Mouse (Mus musculus) hindbrain, embryonic 10.5 days (tissue): Measurements from ENCODE around the gene Lpp. TPM values are rescaled to one million over a fixed set of nuclear protein-coding genes. Genes with fewer than 3 reads are reported as not detected.

Source experiments
- DNase-seq: peaks from one replicate; pipeline ENCODE4 v3.0.0-alpha.2; 2017; ENCODE audit warnings: low spot score
- H3K27ac ChIP-seq: fragments of 300-500 bp; sonication (generic); 2 replicates; pipeline ENCODE4 v1.5.1; 2016; ENCODE audit warnings: mild to moderate bottlenecking, moderate library complexity
- H3K27me3 ChIP-seq: fragments of 300-500 bp; sonication (generic); 2 replicates; pipeline ENCODE4 v1.6.1; 2016; ENCODE audit warnings: mild to moderate bottlenecking; ENCODE audit not compliant: poor library complexity, insufficient read depth, severe bottlenecking
- H3K36me3 ChIP-seq: fragments of 300-500 bp; sonication (generic); 2 replicates; pipeline ENCODE4 v1.6.1; 2016; ENCODE audit warnings: mild to moderate bottlenecking, moderate library complexity
- H3K4me1 ChIP-seq: fragments of 300-500 bp; sonication (generic); replicated peaks from 2 replicates; pipeline ENCODE4 v1.6.1; 2016; ENCODE audit warnings: mild to moderate bottlenecking
- H3K4me3 ChIP-seq: fragments of 300-500 bp; sonication (generic); 2 replicates; pipeline ENCODE4 v1.5.1; 2016; ENCODE audit warnings: mild to moderate bottlenecking, moderate library complexity
- H3K9me3 ChIP-seq: fragments of 300-500 bp; sonication (generic); 2 replicates; pipeline ENCODE4 v1.6.1; 2016; ENCODE audit warnings: mild to moderate bottlenecking, moderate library complexity
- WGBS: fragments of 180-500 bp; shearing (Covaris S2); methylation state at CpG from one replicate; pipeline ENCODE4 v1.1.7; 2016; 5-methylcytosine and 5-hydroxymethylcytosine counted together
- polyA plus RNA-seq: library from polyadenylated mRNA; unstranded; fragments of >200 nt; fragmentation: Nextera tagmentation; extraction: Ambion mirVana; gene quantifications from 2 replicates; pipeline ENCODE4 v1.2.1, GENCODE M21; 2016

The Lpp gene
- polyA plus RNA-seq, 1 experiment from 2014 or later: 26.6 TPM

DNA sequence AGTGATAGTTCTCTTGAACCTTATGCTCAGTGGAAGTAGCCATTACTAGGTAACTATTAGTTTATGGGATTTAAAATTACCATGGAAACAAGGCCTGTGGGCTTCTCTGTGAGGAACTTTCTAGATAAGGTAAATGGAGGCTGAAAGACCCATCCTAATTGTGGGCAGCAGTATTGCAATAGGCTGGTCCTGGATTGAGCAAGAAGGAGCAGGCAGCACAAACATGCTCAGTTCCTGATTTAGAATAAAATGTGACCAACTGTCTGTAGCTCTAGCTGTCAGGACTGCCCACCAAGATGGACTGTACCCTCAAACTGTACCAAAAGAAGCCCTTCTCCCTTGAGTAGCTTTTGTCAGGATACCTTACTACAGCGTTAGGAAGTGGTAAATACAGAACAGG, 392.3 kb downstream of the Lpp start:
- Histone ChIP-seq H3K36me3 (no peaks in the 10 kb centered on the region), H3K4me1 (no peaks in the 10 kb centered on the region), H3K4me3 (no peak overlapping the region), H3K27ac (no peak overlapping the region), H3K9me3 (no peaks in the 10 kb centered on the region), H3K27me3 (no peaks in the 10 kb centered on the region)
- WGBS: 85% methylated on average over 1 of the region's 1 CpGs
- no peak for DNase-seq

DNA sequence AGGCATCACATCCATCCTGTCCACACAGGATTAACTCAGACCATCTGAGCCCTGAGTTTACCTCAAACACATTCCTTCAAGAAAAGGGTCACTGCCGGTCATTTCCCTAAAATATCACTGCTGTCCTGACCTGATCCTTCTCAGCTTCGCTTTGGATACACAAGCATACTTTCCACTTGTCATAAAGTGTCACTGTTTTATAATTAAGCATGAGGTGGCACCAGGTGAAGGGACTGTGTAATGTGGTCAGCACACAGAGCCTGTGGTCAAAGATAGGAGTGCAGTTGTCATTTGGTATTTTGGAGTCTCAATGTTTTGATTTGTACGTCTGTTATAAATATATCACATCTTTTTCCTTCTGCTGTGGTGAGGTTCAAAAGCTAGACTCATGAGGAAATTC, 395.7 kb downstream of the Lpp start:
- Histone ChIP-seq H3K36me3 (no peaks in the 10 kb centered on the region), H3K27ac (no peak overlapping the region), H3K4me3 (no peak overlapping the region), H3K4me1 (no peaks in the 10 kb centered on the region), H3K9me3 (no peaks in the 10 kb centered on the region), H3K27me3 (no peaks in the 10 kb centered on the region)
- 86% methylated on average over 3 of the region's 3 CpGs for WGBS
- DNase-seq: no peak

DNA sequence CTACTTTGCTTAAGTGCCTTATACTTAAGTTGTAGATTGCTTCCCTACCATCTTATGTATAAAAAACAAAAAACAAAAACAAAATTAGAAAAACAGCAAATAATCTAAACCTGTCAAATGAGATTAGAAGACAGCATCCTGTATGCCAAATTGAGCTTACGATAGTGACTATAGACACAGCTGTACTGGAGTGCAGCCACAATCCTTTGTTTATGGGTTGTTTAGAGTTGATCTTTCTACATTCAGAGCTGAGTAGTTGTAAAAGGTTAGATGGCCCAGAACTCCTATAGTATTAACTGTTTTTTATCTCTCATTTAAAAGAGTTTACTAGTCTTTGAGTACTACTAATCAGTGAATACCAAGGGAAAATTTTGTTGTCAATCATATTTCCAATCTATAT, 398.1 kb downstream of the Lpp start:
- Histone ChIP-seq H3K36me3 (no peaks in the 10 kb centered on the region), H3K9me3 (no peaks in the 10 kb centered on the region), H3K4me1 (no peaks in the 10 kb centered on the region), H3K4me3 (no peak overlapping the region), H3K27ac (no peak overlapping the region), H3K27me3 (no peaks in the 10 kb centered on the region)
- WGBS: 95% methylated on average over 1 of the region's 1 CpGs
- DNase-seq: no peak

DNA sequence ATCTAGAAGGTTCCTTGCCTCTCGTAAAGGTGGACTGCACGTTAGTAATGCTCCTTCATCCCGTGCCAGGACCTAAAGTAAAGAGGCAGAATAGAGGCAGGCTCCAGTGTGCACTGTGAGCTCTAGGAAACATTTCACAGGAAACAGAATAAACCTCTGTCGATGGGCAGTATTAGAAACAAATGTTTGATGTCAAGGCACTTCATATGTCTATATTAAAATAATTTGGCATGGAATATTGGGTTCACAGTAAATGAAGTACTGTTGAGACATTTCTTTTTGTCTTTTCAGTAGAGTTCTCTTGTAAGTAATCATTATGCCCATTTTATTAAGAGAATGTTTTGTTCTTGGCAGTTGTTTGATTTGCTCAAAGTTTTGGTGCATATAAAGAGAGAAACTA, 398.7 kb downstream of the Lpp start:
- no peaks in the 10 kb centered on the region for H3K36me3 ChIP-seq
- no peak overlapping the region for H3K27ac ChIP-seq
- 94% methylated on average over 4 of the region's 4 CpGs for WGBS
- no peak overlapping the region for H3K4me3 ChIP-seq
- no peaks in the 10 kb centered on the region for H3K9me3 ChIP-seq
- H3K4me1 ChIP-seq: no peaks in the 10 kb centered on the region
- DNase-seq: no peak
- no peaks in the 10 kb centered on the region for H3K27me3 ChIP-seq

DNA sequence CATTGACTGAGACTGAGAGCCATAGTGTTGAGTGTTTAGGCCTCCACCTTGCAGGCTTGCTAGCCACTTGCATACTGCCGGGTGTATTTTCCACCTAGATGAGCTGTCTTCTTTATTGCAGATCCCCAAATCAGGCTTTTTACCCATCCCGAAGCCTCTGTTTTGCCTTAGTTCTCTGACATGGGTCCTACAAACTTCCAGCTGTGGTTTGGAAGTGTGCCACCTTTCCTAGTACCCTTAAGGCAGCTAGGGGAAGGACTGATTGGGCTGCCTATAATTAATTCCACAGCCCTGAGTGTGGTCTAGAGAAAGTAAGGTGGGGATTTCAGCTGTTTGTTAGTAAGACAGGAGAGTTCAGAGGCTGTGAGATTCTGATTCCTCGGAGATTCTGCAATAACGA, 399.5 kb downstream of the Lpp start:
- WGBS: 89% methylated on average over 4 of the region's 4 CpGs
- Histone ChIP-seq H3K4me3 (no peak overlapping the region), H3K4me1 (no peaks in the 10 kb centered on the region), H3K9me3 (no peaks in the 10 kb centered on the region), H3K27me3 (no peaks in the 10 kb centered on the region), H3K36me3 (no peaks in the 10 kb centered on the region), H3K27ac (no peak overlapping the region)
- no peak for DNase-seq

DNA sequence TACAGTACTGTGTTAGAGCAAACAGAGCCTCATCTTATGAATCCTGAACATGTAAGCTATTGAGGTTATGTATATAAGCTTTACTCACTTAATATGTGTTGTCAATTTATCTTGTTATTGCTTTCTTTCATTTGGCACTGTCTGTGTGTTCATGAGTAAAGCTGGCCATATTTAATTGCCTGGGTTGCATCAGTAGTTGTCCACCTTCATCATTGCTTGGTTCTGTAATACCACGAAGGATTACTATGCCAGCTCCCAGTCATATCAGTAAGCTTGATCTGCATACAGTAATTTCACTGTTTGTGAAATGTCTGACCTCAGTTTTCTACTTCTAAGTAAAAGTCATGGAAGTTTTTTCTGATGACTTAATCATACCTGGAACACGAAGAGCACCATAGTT, 401.4 kb downstream of the Lpp start:
- H3K4me3 ChIP-seq: no peak overlapping the region
- no peaks in the 10 kb centered on the region for H3K27me3 ChIP-seq
- no peak for DNase-seq
- no peaks in the 10 kb centered on the region for H3K9me3 ChIP-seq
- 88% methylated on average over 2 of the region's 2 CpGs for WGBS
- H3K4me1 ChIP-seq: no peaks in the 10 kb centered on the region
- H3K27ac ChIP-seq: no peak overlapping the region
- no peaks in the 10 kb centered on the region for H3K36me3 ChIP-seq

DNA sequence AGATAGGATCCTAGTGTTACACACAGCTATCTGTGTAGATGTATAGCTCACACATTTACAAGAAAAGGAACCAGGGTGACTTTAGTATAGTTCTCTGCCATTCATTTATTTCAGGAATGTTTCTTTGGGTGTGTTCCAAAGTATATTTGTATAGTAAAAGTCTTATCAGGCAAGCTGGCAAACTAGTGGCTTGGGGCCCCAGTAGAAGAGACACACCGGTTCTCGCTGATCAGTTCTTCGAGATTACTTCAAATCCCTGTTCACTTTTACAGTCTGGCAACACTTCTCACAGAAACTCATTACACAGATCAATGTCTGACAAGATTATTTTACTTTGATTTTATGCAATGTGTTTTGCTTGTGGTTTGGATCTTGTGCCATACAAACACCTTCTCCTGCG, 408.0 kb downstream of the Lpp start:
- WGBS: 92% methylated on average over 4 of the region's 4 CpGs
- Histone ChIP-seq H3K27me3 (no peaks in the 10 kb centered on the region), H3K36me3 (no peaks in the 10 kb centered on the region), H3K9me3 (no peaks in the 10 kb centered on the region), H3K4me3 (no peak overlapping the region), H3K4me1 (peaks cover 10% of the 10 kb centered on the region), H3K27ac (no peak overlapping the region)
- DNase-seq: no peak

DNA sequence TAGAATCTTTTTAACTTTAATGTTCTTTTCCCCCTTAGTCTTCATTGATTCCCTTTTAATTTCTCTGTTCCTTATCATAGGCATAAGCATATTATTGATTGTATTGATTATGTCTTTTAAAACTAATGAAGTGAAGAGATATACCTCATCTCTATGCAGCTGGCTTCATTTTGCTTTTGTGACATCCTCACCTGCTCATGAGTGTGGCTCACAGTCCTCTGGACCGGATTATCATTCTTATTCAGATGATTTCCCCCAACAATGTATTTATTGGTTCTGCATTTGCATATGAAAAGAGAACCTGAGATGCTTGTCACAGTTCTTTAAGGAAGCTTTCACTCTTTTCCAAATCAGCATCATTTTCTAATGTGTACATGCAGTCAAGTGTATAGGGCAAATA, 408.5 kb downstream of the Lpp start:
- DNase-seq: no peak
- H3K4me1 ChIP-seq: peaks cover 10% of the 10 kb centered on the region
- no peaks in the 10 kb centered on the region for H3K9me3 ChIP-seq
- H3K36me3 ChIP-seq: no peaks in the 10 kb centered on the region
- no peak overlapping the region for H3K27ac ChIP-seq
- no peak overlapping the region for H3K4me3 ChIP-seq
- H3K27me3 ChIP-seq: no peaks in the 10 kb centered on the region
- 34% methylated on average over 1 of the region's 1 CpGs for WGBS

DNA sequence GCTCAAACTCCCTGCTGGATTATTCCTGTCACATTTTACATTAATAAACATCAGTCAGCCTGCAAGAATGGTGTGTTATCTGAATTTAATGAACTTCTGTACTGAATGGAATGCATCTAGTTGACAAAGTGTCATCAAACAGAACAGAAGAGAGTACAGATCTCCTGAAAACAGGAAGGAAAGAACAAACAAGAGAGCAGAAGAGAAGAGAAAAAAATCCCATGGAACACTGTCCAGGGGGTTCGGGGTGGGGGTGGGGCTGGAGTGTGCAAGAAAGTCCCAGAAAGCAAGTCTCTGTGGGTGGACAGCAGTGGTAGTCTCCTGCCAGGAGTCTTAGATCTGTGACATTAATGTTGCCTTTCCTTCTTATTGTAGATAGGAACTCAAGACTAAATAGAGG, 412.8 kb downstream of the Lpp start:
- Histone ChIP-seq H3K27ac (no peak overlapping the region), H3K4me1 (peaks cover 15% of the 10 kb centered on the region), H3K4me3 (no peak overlapping the region), H3K9me3 (no peaks in the 10 kb centered on the region), H3K27me3 (no peaks in the 10 kb centered on the region), H3K36me3 (no peaks in the 10 kb centered on the region)
- WGBS: 78% methylated on average over 1 of the region's 1 CpGs
- DNase-seq: no peak

DNA sequence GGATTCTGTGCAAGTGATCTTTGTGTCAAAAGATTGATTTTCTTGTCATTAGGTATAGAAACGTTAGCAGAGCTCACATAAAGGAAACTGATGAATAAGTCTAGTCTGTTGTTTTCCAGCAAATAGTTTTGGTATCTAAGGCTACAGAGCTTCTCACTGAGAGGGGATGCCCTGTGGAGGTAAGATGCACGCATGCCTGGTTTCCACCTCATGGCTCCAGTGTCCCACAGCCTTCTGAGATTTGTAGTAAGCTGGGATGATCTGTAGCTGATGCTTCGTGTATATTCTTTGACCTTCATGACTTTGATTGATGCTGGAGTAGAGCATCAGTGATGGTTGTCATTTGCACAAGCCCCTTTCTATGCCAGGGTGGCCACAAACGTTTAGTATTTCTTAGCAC, 414.3 kb downstream of the Lpp start:
- H3K9me3 ChIP-seq: no peaks in the 10 kb centered on the region
- peaks cover 6% of the 10 kb centered on the region; the same call in 1 of the 2 replicates for H3K4me1 ChIP-seq
- H3K36me3 ChIP-seq: no peaks in the 10 kb centered on the region
- no peak for DNase-seq
- no peak overlapping the region for H3K4me3 ChIP-seq
- no peaks in the 10 kb centered on the region for H3K27me3 ChIP-seq
- no peak overlapping the region for H3K27ac ChIP-seq
- 43% methylated on average over 4 of the region's 4 CpGs for WGBS

DNA sequence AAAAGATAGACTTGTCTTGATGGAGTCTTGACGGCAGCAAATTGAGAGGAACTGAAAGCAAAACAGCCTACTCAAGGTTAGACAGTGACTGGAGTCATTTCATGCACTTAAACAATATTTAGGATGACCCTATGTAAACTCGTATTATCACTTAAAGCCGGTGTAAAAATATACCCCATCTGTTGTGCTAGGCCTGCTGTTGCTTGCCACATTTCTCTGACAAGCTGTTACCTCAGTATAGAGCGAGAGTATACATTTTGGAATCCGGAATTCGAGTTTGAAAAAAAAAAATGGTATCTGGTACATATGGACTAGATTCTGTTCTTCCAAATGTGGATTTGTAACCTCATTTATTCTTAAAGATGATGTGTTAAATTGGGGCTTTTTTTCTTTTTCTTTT, 416.5 kb downstream of the Lpp start:
- H3K9me3 ChIP-seq: no peaks in the 10 kb centered on the region
- H3K27ac ChIP-seq: no peak overlapping the region
- H3K4me3 ChIP-seq: no peak overlapping the region
- H3K4me1 ChIP-seq: peaks cover 6% of the 10 kb centered on the region; the same call in 1 of the 2 replicates
- H3K27me3 ChIP-seq: no peaks in the 10 kb centered on the region
- DNase-seq: no peak
- H3K36me3 ChIP-seq: no peaks in the 10 kb centered on the region
- WGBS: 91% methylated on average over 6 of the region's 6 CpGs

DNA sequence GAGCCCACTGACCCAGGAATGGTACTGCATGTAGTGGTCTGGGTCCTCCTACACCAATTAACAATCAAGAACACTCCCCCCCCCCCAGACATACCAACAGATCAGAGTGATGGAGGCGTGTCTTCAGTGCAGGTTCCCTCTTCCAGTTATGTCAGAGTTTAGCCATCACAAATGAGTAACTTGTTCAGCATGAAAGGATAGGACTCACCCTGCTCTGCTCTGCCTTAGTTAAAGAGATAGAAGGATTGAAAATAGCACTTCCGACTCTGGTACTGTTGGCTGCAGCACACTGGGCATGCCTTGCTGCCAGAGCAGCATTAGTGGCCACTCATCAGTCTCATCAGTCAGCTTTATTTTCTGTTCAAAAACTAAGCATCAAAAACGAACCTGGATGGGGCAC, 423.3 kb downstream of the Lpp start:
- WGBS: 83% methylated on average over 3 of the region's 3 CpGs
- no peaks in the 10 kb centered on the region for H3K27me3 ChIP-seq
- DNase-seq: no peak
- H3K36me3 ChIP-seq: no peaks in the 10 kb centered on the region
- 0 out of 2 replicates have a peak, but pooled peaks cover 3% of the 10 kb centered on the region for H3K4me1 ChIP-seq
- no peaks in the 10 kb centered on the region for H3K9me3 ChIP-seq
- no peak overlapping the region for H3K4me3 ChIP-seq
- no peak overlapping the region for H3K27ac ChIP-seq

DNA sequence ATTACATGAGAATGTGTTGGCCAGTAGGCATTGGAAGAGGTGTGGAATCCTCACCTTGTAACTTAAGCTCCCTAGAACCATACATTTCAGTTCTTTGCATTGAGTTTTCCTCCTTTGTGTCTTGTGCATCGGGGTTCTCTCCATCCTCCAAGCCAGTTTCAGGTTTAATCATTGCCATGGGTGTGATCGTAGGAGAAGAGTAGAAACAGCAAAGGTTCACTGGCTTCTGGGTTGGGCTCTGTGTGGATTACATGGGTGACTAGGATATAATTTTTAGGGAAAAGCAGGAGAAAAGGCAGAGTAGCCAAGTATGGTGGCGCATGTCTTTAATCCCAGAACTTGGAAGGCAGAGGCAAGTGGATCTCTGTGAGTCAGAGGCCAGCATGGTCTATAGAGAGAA, 424.1 kb downstream of the Lpp start:
- H3K27me3 ChIP-seq: no peaks in the 10 kb centered on the region
- 94% methylated on average over 3 of the region's 3 CpGs for WGBS
- no peaks in the 10 kb centered on the region for H3K9me3 ChIP-seq
- 0 out of 2 replicates have a peak, but pooled peaks cover 3% of the 10 kb centered on the region for H3K4me1 ChIP-seq
- no peaks in the 10 kb centered on the region for H3K36me3 ChIP-seq
- no peak for DNase-seq
- no peak overlapping the region for H3K4me3 ChIP-seq
- no peak overlapping the region for H3K27ac ChIP-seq

DNA sequence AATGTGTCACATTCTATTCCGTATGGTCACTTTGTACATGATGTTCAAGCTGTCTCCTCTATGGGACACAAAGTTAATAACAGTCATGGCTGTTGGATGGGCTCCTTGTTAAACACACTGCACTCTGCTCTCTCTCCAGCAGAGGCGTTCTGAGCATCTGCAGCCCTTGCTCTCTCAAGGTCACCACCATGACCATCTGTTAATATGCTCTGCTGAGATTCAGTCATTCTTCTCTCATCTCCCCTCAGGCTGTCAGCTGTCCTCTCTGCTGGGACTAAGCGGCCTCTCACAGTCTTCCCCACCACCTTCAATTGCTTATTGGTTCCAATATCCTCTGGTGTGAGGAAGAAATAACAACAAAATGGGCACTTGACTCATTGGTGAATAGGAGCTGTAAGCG, 425.8 kb downstream of the Lpp start:
- Histone ChIP-seq H3K9me3 (no peaks in the 10 kb centered on the region), H3K4me3 (no peak overlapping the region), H3K4me1 (0 out of 2 replicates have a peak, but pooled peaks cover 3% of the 10 kb centered on the region), H3K36me3 (no peaks in the 10 kb centered on the region), H3K27ac (no peak overlapping the region), H3K27me3 (no peaks in the 10 kb centered on the region)
- peak; percentile 24 for DNase-seq
- 63% methylated on average over 4 of the region's 4 CpGs for WGBS
